Mouse (Mus musculus): ENCODE data around the gene Defb7. TPM values are rescaled to one million over a fixed set of nuclear protein-coding genes. Genes with fewer than 3 reads are reported as not detected.

Gene Defb7
- polyA plus RNA-seq (2015; fragmentation: Nextera tagmentation; extraction: Ambion mirVana), result not detected in 2 replicates

DNA sequence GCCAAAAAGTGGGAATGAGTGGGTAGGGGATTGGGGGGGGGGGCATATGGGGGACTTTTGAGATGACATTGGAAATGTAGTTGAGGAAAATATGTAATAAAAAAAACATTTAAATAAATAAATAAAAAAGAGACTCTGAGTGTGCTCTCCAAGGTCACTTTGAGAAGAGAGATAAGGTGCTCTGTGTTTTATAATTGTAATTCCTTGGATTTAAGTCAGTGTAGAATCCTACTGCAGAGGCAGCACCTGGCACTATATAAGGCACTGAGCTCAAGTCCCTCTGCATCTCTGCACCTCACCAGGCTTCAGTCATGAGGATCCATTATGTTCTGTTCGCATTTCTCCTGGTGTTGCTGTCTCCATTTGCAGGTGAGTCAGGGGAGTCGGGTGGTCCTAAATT is at the start of gene Defb7:
Gene Defb7, plus strand, starts transcription at position 301 of the 400 bp plus-strand sequence.

Small RNAs within 50 kb of the gene (microRNA-seq; reads per million reads assigned to microRNA genes)
- gene Gm27288 (not detected), gene Gm27852 (not detected)

Other genes with a start within 250 kb of the Defb7 start
- not detected in 2 replicates for gene Defb5, start 247.5 kb upstream of the Defb7 start, polyA plus RNA-seq (2015; fragmentation: Nextera tagmentation; extraction: Ambion mirVana)
- gene Defb3, start 201.7 kb upstream of the Defb7 start, polyA plus RNA-seq (2015; fragmentation: Nextera tagmentation; extraction: Ambion mirVana), result not detected in 2 replicates
- gene Defb8, start 47.5 kb upstream of the Defb7 start, polyA plus RNA-seq (2015; fragmentation: Nextera tagmentation; extraction: Ambion mirVana), result not detected in 2 replicates
- gene 4930467E23Rik, start 234.5 kb downstream of the Defb7 start, polyA plus RNA-seq (2015; fragmentation: Nextera tagmentation; extraction: Ambion mirVana), result not detected in 2 replicates